Mouse (Mus musculus) CD4-positive, CD25-positive, alpha-beta regulatory T cell, adult 2 months (primary cell): Measurements from ENCODE around the gene Gm49510.
A peak's percentile ranks its signal among the peaks of the same experiment; 100 is the strongest.

ENCODE experiments used
- DNase-seq: peaks from one replicate; pipeline ENCODE4 v3.0.0-alpha.2; 2012; ENCODE audit warnings: low read depth, low spot score

Gene Gm49510

DNA sequence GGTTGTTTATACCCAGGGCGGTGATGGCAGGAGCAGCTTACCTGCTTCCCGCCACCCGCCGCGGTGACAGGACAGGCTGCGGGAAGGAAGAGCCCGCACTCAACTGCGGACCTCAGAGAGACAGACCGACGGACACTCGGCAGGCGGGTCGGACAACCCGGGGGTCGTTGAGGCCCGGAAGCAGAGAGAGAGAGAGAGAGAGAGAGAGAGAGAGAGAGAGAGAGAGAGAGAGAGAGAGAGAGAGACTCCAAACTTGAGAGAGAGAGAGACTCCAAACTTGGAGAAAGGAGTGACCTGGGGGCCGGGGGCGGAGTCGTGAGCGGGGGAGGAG lies at the start of gene Gm49510:
Gene Gm49510 (plus strand): TSS at position 259 of the 331 bp plus-strand sequence.
- DNase-seq = peak; percentile 41

GRCm38 (mm10) chr15:78850059-78850824 lies 49.2 kb upstream of the Gm49510 start:
- DNase-seq = no peak

GRCm38 (mm10) chr15:78850944-78851343 lies 48.5 kb upstream of the Gm49510 start:
- no peak for DNase-seq

GRCm38 (mm10) chr15:78851505-78852153 lies 47.8 kb upstream of the Gm49510 start:
- DNase-seq = peak; percentile 94

GRCm38 (mm10) chr15:78855303-78855965 lies 44.0 kb upstream of the Gm49510 start, which contains the start of gene Lgals2:
TSS of gene Lgals2 (minus strand) at chr15:78855529.
- DNase-seq = no peak

GRCm38 (mm10) chr15:78857009-78857408 lies 42.5 kb upstream of the Gm49510 start:
- DNase-seq = no peak

- DNase-seq = no peak
Measured at GRCm38 (mm10) chr15:78859311-78859710, 40.2 kb upstream of the Gm49510 start.

DNA sequence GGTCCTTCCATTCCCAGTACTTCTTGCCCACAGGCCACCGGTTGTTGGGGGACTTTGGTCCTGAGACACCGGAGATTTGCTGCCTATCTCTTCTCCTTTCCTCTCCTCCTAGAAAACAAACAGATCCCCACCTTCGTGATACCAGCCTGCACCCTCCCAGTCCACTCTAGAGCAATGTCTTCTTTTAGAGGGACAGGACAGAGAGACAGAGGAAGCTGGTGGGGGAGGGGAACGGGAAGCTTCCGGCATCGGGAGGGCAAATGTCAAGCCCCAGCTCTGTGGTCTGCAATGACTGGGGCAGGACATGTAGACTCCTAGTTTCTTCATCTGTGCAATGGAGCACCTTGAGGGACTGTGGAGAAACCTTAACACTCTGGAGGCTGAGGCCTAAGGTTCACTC lies 39.8 kb upstream of the Gm49510 start:
- peak; percentile 62 for DNase-seq

DNA sequence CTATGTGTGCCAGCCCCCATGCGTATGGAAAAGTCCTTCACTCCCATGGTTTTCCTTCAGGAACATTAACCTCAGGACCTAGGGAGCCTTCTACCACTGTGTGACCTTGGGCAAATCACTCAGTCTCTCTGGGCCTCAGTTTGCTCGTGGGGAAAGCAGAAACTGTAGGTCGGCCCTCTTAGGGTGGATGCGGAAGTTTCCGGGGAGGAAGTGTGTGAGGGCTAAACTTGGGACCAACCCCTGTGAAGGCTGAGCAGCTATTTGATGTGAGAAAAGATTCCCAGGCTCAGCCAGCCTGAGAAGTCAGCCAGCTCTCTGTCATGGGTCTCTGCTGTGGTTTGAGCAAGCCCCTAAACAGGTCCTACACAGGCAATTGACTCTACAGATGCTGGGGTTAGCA lies 37.2 kb upstream of the Gm49510 start:
- DNase-seq = no peak

DNA sequence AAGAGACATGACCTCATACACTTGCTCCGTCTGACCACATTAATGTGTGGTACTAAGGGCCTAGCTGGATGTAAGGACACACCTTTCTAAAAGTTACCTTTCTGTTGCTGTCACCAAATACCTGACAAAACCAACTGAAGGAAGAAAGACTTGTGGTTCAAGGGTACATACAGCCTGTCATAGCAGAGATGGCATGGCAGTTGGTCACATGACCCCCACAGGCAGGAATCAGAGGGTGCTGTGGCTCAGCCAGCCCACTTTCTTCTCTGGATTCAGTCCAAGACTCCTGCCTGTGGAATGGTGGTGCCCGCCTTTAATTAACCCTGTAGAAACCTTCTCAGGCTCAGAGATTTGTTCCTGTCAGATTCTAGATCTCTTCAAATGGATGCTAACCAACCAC lies 36.3 kb upstream of the Gm49510 start:
- no peak for DNase-seq

GRCm38 (mm10) chr15:78863852-78864253 lies 35.6 kb upstream of the Gm49510 start:
- DNase-seq = no peak

- no peak for DNase-seq
Measured at GRCm38 (mm10) chr15:78868398-78868797, 31.1 kb upstream of the Gm49510 start.

DNA sequence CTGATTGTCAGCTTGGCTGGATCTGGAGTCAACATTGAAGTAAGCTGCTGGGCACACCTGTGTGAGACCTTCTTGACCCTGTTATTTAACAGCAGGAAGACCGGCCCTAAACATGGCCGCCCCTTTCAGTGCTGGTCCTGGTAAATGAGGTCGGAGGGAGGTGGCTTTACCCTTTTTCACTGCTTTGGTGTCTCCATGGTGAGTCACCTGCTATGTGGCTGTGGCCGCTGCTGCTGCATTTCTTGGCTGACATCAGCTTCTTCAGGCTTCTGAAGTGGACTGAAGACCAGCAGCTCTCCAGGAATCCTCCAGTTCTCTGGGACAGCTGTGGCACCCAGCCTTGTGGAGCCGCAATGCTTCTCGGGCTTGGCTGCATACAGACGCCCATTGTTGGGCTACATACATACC lies 30.6 kb upstream of the Gm49510 start:
- no peak for DNase-seq

DNA sequence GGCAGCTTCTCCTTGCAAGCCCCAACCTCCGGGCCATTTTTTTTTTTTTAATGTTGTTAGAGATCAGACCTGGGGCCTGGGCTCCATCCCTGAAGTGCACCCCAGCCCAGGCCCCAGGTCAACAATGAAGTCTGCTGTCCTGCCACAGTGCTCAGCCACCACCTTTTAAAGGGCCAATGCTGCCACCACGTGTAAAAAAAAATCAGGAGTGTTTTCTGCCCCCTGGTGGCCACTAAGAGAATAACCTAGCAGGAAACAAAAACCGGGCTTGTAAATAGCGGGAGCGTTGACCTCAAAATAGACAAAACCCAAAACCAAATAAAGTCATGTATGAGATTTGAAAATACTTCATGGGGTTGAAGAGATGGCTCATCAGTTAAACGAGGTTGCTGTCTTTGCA lies 29.7 kb upstream of the Gm49510 start:
- peak; percentile 81 for DNase-seq

DNA sequence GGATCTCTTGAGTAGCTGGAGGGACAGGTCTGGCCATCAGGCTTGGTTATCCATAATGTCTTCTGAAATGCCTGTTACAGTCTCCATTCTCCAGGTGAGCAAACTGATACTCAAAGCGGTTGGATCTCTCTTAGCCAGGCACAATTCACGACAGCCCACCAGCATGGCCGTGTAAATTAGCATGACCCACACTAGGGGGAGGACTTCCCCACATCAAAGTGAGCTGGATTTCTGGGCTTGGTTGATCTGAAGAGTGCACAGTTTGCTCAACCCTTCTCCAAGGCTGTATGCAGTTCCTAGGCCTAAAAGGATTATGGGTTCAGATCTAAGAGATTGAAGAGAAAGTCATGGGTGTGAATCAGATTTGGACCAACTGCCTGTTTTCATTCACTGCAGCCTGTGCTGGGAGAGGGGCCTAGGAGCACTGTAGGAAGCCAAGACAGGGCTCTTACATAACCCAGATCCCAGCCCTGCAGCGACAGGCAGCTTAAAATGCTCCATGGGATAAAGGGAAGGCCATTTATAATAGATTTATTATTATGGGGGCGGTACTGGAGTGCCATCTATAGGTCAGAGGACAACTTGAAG lies 27.4 kb upstream of the Gm49510 start:
- DNase-seq = no peak

DNA sequence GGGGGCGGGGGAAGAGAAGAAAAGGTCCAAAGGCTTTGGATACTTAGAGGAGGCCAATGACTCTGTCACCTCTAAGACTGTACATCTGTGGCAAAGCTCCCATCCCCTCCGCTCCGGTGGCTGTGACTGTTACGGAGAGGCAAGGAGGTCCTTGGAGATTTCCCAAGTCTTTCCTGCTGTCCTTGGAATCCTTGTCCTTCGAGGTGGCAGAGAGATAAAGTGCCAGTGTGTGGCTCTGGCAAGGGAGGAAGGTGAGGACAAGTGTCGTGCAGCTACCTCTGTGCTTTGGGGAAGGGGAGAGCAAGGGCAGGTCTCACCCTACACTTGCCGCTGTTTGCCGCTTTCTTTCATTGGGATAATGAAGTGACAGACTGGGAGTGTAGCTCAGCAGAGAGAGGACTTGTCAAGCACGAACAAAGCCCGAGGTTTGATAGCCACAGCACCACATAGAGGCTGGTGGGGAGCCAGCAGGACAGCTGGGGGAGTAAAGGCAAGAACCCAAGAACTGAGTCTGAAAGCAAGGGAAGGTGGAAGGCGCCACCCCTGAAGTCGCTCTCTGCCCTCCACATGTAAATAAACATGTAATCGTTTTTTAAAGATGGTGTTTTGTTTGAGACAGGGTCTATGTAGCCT lies 25.5 kb upstream of the Gm49510 start:
- DNase-seq = no peak

GRCm38 (mm10) chr15:78874989-78875388 lies 24.5 kb upstream of the Gm49510 start:
- no peak for DNase-seq

DNA sequence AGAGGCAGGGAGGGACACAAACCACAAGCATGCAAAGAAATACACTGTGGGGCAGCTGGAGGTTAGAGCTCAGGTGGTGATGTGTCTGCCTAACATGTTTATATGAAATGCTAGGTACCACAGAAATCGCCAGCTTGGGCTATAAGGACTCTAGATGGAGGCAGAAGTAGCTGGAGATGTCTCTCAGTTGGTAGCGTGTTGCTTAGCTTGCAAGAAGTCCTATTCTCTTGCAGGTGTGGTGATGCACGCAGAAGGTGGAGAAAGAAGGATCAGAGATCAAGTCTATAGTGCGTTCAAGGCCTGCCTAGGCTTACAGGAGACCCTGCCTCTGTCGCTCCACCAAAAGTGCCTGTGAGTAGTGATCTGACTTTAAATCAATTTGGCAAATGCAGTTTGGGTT lies 23.9 kb upstream of the Gm49510 start:
- no peak for DNase-seq

DNA sequence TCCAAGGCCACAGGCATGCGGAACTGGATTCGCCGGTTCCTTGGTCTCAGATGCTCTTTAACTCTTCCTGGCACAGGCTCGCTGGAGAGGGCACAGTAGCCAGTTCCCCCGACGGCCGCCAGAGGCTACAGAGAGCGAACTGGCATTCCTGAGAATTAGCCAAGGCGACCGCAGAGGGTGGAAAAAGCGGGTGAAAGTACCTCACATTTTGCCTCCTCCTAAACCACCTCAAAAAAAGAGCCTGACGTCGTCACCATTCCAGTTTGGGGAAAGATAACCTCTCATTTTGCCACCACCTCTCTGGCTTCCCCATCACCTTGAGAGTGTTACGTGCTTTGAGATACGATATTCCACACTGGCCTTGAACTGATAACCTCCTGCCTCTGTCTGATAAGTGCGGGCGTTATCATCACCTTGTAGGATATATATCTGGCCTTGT lies 23.2 kb upstream of the Gm49510 start:
- DNase-seq = peak; percentile 74

DNA sequence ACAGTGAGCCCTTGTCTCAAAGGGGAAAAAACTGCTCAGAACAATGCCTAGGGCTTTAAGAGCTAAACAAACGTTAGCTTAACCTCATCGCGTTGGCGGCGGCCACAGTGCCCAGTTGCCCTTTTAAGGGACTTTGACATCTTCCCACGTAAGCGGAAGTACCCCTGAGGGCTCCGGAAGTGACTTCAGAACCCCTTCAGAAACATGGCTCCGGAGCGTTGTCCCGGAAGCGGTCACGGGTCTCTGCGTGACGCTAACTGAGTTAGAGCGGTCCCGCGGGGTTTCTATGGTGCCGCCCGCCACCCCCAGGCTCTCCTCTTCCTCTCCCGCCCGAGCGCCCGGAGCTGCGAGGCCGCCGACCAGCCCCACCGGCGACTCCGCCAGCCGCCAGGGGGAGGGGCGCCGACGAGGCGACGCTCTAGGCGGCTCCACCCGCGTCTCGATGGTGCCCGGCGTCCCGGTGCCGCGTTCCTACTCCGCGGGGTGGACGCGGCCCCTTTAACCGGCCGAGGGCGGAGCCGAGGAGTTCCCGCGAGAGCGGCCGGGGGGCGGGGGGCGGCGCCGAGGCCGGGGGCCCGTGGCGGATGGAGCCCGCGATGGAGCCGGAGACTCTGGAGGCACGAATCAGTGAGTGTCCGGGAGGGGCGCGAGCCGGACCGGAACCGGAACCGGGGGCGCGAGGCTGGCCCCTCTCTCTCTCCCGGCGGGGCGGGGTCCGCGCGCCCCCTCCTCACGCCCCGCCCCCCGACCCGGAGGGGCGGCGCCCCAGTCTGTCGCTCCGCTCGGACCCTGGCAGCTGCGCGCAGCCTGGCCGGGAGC lies 22.3 kb upstream of the Gm49510 start, which contains the start of gene Gga1:
Gene Gga1 (plus strand): TSS at position 200 of the 819 bp plus-strand sequence.
- peak; percentile 97 for DNase-seq
